Mouse (Mus musculus) heart, embryonic 14.5 days (tissue): ENCODE results near the gene Tha1. TPM values are rescaled to one million over a fixed set of nuclear protein-coding genes. Genes with fewer than 3 reads are reported as not detected.

ENCODE experiments used
- ATAC-seq: fragments of 200-750 bp; cut with Nextera tagmentation; 2 replicates; pipeline ENCODE4 v1.8.0; 2017; ENCODE audit warnings: low read depth, moderate TSS enrichment; ENCODE audit not compliant: insufficient number of reproducible peaks, insufficient read depth, low FRiP score
- H3K27ac ChIP-seq, 2 experiments: fragments of 200-500 bp in 1 of 2; fragments of 300-500 bp in 1 of 2; sonication (generic) in 1 of 2; replicated peaks in 1 of 2; 2 replicates each; pipeline ENCODE4 v1.5.1; 2012 to 2014; ENCODE audit warnings: low read depth in 2 of 2, low read length in 2 of 2, control low read depth in 1 of 2, mild to moderate bottlenecking in 1 of 2, mixed read lengths in 1 of 2; ENCODE audit not compliant: control insufficient read depth in 1 of 2, insufficient read depth in 1 of 2
- H3K27me3 ChIP-seq: fragments of 300-500 bp; sonication (generic); 2 replicates; pipeline ENCODE4 v1.6.1; 2014; ENCODE audit warnings: mild to moderate bottlenecking, low read length, control low read depth; ENCODE audit not compliant: control insufficient read depth, insufficient read depth
- H3K36me3 ChIP-seq: fragments of 300-500 bp; sonication (generic); 2 replicates; pipeline ENCODE4 v1.6.1; 2014; ENCODE audit warnings: mild to moderate bottlenecking, control low read depth, low read length, mixed read lengths; ENCODE audit not compliant: control insufficient read depth, insufficient read depth
- H3K4me1 ChIP-seq, 2 experiments: fragments of 200-500 bp in 1 of 2; fragments of 300-500 bp in 1 of 2; sonication (generic) in 1 of 2; 2 replicates each; pipeline ENCODE4 v1.6.1; 2012 to 2014; ENCODE audit warnings: low read length in 2 of 2, control low read depth in 1 of 2, mixed read lengths in 1 of 2; ENCODE audit not compliant: control insufficient read depth in 2 of 2, insufficient read depth in 2 of 2
- H3K4me2 ChIP-seq: fragments of 300-500 bp; sonication (generic); 2 replicates; pipeline ENCODE4 v1.6.1; 2014; ENCODE audit warnings: mild to moderate bottlenecking, low read length
- H3K4me3 ChIP-seq, 2 experiments: fragments of 200-500 bp in 1 of 2; fragments of 300-500 bp in 1 of 2; sonication (generic) in 1 of 2; 2 replicates each; pipeline ENCODE4 v1.5.1; 2012 to 2014; ENCODE audit warnings: low read length in 2 of 2, mild to moderate bottlenecking in 2 of 2, control low read depth in 1 of 2, low read depth in 1 of 2, moderate library complexity in 1 of 2; ENCODE audit not compliant: control insufficient read depth in 1 of 2, insufficient read depth in 1 of 2
- H3K9ac ChIP-seq: fragments of 300-500 bp; sonication (generic); 2 replicates; pipeline ENCODE4 v1.6.1; 2014; ENCODE audit warnings: mild to moderate bottlenecking, low read length
- H3K9me3 ChIP-seq: fragments of 300-500 bp; sonication (generic); 2 replicates; pipeline ENCODE4 v1.6.1; 2016; ENCODE audit warnings: low read length, control low read depth; ENCODE audit not compliant: control insufficient read depth
- WGBS: fragments of 180-500 bp; shearing (Covaris S2); extraction: QIAGEN DNeasy Blood & Tissue Kit; methylation state at CpG from one replicate; pipeline ENCODE4 v1.1.7; 2014; 5-methylcytosine and 5-hydroxymethylcytosine counted together
- polyA plus RNA-seq: library from polyadenylated mRNA; unstranded; fragments of >200 nt; fragmentation: Nextera tagmentation; extraction: Ambion mirVana; gene quantifications from 2 replicates; pipeline ENCODE4 v1.2.1, GENCODE M21; 2014

Tha1 gene
- 4.9 and 5.6 TPM in 2 replicates for polyA plus RNA-seq

DNA sequence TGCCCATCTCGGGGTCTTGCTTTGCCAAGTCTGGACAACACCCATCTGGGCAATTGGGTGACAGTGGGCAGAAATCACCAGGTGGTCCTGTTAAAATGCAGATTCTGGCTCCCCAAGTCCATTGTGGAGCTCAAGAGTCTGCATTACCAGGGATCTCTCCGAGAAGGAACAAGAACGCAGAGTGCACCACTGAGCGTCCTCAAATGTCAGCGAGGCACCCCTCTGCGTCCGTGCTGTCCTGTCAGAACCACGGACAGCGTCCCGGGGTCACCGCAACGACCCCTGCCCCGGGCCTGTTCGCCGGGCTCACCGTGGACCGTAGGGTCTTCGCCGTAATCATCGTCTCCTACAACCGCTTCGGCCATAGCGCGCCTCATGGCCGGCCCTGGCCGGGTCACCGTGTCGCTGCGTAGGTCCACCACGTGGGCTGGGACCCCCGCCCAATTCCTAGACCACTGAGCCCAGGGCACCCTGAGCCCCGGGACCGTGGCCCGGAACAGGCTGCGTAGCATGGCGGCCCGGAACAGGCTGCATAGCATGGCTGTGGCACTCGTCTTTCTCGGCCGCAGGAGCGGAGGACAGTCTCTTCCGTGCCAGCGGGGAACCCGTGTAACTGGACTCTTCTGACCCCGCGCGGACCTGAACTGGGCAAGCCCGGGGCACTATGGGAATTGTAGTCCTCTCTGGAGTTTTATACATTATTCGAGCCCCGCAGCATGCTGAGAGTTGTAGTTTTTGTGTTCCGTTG, at the start of gene Tha1:
Gene Tha1 (minus strand): TSS at position 621 of the 748 bp plus-strand sequence.
- Histone ChIP-seq H3K4me2 (peak within 1 kb of the TSS; percentile 99), H3K27ac (peak within 1 kb of the TSS; percentile 31; a peak in 1 of 4 replicates)
- 1% methylated on average over 50 of the region's 51 CpGs for whole genome bisulfite sequencing

DNA sequence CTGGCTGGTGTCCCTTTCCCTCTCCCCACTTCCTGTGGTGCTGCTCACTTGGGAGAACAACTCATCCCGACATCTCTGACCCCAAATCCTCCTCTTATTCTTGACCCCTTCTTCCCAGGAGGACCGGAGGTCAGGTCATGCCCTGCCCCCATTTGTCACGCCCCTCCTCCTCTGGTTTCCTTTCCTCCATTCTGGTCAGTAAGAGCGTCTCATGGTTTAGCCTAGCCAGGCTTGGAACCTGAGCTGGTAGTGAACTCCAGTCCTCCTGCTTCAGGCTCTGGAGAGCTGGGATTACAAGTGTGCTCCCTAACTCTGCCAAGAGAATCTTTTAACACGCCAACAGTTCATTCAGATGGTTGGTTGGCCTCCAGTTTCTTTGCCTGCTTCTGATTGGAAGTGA, 45.9 kb upstream of the Tha1 start:
- Histone ChIP-seq H3K4me3 (no peak overlapping the region), H3K36me3 (no peaks in the 10 kb centered on the region), H3K4me1 (peaks cover 5% of the 10 kb centered on the region in 2 experiments; a peak in 3 of 4 replicates), H3K27me3 (no peaks in the 10 kb centered on the region), H3K27ac (no peak overlapping the region), H3K9ac (no peak overlapping the region), H3K4me2 (no peak overlapping the region), H3K9me3 (peaks cover 10% of the 10 kb centered on the region)
- 22% methylated on average over 5 of the region's 5 CpGs for WGBS
- no peak for ATAC-seq

More for the DNA sequence above, at the start of gene Tha1:
- peak within 1 kb of the TSS; percentile 86 for H3K9ac ChIP-seq
- H3K9me3 ChIP-seq, result no peaks in the 10 kb centered on the region
- H3K27me3 ChIP-seq, result no peaks in the 10 kb centered on the region
- ATAC-seq, result peak; percentile 29; the same call in 1 of the 2 replicates
- peak within 1 kb of the TSS; percentile 78 to 89 for H3K4me3 ChIP-seq
- H3K36me3 ChIP-seq, result no peaks in the 10 kb centered on the region
- H3K4me1 ChIP-seq, result peaks cover 22 to 33% of the 10 kb centered on the region in 2 experiments

DNA sequence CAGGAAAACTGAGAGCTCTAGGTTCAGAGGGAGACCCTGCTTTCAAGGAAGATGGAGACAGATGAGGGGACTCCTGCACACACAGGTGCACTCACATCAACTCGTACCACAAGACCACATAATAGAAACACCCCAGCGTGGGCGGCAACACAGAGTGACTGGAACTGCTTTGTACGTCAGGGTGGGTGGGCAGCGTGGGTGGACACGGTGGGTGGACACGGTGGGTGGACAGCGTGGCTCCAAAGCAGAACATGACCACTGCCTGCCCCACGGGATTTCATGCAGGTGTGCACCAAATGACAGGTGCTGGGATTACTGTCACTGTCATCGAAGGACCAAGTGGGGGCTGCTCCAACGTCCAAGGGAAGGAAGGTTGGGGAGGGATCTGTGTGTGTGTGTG, 45.3 kb upstream of the Tha1 start:
- no peak for ATAC-seq
- H3K4me1 ChIP-seq, result peaks cover 6 to 7% of the 10 kb centered on the region in 2 experiments; a peak in 3 of 4 replicates
- H3K9me3 ChIP-seq, result peaks cover 10% of the 10 kb centered on the region
- no peaks in the 10 kb centered on the region for H3K36me3 ChIP-seq
- no peak overlapping the region for H3K4me3 ChIP-seq
- no peak overlapping the region for H3K27ac ChIP-seq
- H3K27me3 ChIP-seq, result no peaks in the 10 kb centered on the region
- 87% methylated on average over 11 of the region's 11 CpGs for WGBS
- no peak overlapping the region for H3K4me2 ChIP-seq
- no peak overlapping the region for H3K9ac ChIP-seq

DNA sequence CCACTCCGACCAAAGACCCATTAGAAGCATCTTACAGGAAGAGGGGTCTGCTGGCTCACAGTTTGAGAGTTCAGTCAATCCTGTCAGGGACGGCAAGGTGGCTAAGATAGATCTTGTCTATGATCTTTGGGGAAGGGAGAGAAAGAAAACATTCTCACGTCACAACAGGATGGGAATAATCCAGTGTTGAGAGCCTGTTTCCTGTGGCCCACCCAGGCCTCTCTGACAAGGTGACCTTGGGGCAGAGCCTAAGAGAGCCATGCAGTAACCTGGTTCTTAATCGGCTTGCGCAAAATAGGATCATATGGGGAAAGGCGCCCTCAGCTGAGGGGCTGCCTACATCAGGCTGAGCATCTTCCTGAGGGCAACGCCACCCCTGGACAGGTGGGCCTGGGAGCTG, 42.6 kb upstream of the Tha1 start:
- H3K4me3 ChIP-seq, result no peak overlapping the region
- peaks cover 10% of the 10 kb centered on the region for H3K9me3 ChIP-seq
- no peak for ATAC-seq
- peaks cover 8 to 12% of the 10 kb centered on the region in 2 experiments; a peak in 3 of 4 replicates for H3K4me1 ChIP-seq
- H3K9ac ChIP-seq, result no peak overlapping the region
- H3K27me3 ChIP-seq, result no peaks in the 10 kb centered on the region
- H3K27ac ChIP-seq, result no peak overlapping the region
- 89% methylated on average over 7 of the region's 7 CpGs for WGBS
- H3K4me2 ChIP-seq, result no peak overlapping the region
- H3K36me3 ChIP-seq, result no peaks in the 10 kb centered on the region

DNA sequence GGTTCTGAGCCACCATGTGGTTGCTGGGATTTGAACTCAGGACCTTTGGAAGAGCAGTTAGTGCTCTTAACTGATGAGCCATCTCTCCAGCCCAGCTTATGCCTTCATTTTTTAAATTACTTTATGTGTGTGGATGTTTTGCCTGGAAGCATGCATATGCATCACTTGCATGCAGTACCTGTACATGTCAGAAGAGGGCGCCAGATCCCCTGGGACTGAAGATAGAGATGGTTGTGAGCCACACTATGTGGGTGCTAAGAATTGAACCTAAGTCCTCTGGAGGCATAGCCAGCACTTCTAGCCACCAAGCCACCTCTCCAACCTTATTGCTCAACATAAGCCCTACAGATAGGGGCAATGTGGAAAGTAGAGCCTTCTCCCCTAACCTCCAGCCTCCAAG, 42.1 kb upstream of the Tha1 start:
- peaks cover 8 to 12% of the 10 kb centered on the region in 2 experiments; a peak in 3 of 4 replicates for H3K4me1 ChIP-seq
- H3K9me3 ChIP-seq, result peaks cover 10% of the 10 kb centered on the region
- no peaks in the 10 kb centered on the region for H3K27me3 ChIP-seq
- H3K4me2 ChIP-seq, result no peak overlapping the region
- ATAC-seq, result no peak
- 36% methylated on average over 1 of the region's 1 CpGs for WGBS
- H3K9ac ChIP-seq, result no peak overlapping the region
- H3K4me3 ChIP-seq, result no peak overlapping the region
- H3K36me3 ChIP-seq, result no peaks in the 10 kb centered on the region
- H3K27ac ChIP-seq, result no peak overlapping the region

DNA sequence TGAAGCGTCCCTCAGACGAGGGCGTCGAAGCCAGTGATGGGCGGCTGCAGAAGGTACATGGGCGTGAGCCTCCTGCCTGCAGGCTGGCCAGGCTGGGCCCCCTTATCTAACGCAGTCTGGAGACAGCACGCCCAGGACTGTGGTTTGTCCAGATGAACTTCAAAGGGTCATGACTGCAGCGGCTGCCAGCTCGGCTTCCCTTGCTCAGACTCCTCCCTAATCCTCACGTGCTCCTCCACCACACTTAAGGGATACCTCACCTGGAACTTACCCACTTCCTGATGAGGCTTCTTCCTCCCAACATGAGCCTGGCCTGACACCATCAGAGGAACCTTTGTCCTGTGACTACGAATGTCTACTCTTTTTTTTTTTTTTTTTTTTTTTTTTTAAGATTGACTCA, 41.2 kb upstream of the Tha1 start:
- no peak overlapping the region for H3K27ac ChIP-seq
- H3K9me3 ChIP-seq, result peaks cover 10% of the 10 kb centered on the region
- no peak for ATAC-seq
- H3K36me3 ChIP-seq, result no peaks in the 10 kb centered on the region
- WGBS, result 17% methylated on average over 12 of the region's 12 CpGs
- H3K9ac ChIP-seq, result no peak overlapping the region
- no peak overlapping the region for H3K4me3 ChIP-seq
- H3K4me1 ChIP-seq, result peaks cover 8 to 12% of the 10 kb centered on the region in 2 experiments; a peak in 3 of 4 replicates
- H3K27me3 ChIP-seq, result no peaks in the 10 kb centered on the region
- no peak overlapping the region for H3K4me2 ChIP-seq

DNA sequence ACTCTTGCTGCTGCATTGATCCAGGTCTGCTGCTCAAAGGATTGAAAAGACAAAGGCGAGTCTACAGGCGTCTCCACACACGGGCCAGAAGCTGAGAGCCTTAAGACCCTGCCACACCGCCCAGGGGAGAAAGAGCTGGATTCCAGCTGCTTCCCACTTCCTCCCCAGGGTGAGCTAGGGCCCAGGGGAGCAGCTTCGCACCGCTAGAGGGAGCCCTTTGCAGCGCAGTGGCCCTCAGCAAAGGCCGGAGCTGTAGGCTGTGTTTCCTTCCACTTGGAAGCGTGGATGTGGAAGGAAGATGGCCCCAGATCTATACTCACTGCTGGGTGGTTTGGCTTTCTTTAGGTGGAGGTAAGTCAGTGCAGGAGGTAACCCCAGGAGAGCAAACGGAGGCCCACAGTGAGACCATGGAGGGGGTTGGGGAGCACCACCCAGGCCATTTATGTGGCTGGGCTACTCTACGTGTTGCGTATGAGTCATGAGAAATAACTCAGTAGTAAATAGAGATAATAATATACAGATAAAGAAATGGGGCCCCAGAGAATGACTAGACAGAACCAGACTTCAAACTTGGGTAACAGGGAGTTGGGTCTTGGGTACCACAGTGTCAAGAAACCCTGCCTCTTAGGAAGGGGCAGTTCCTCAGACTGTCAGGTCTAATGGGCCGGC, 39.5 kb upstream of the Tha1 start:
- Histone ChIP-seq H3K4me3 (peak overlapping the region; percentile 0 to 2; a peak in 1 of 4 replicates), H3K9ac (peak overlapping the region; percentile 26; the same call in 1 of the 2 replicates), H3K27ac (no peak overlapping the region), H3K4me1 (peaks cover 8 to 12% of the 10 kb centered on the region in 2 experiments; a peak in 3 of 4 replicates), H3K4me2 (peak overlapping the region; percentile 32), H3K27me3 (no peaks in the 10 kb centered on the region), H3K36me3 (no peaks in the 10 kb centered on the region), H3K9me3 (peaks cover 10% of the 10 kb centered on the region)
- ATAC-seq, result peak; percentile 44
- WGBS, result 29% methylated on average over 13 of the region's 13 CpGs
